Mouse (Mus musculus): Measurements from ENCODE around the gene Olfr1201.

Gene Olfr1201

GRCm38 (mm10) chr2:88792736-88793135, at the start of gene Olfr1201:
Olfr1201 (plus strand) TSS chr2:88793036.
- no peak for DNase-seq (ENCODE audit: low spot score)

GRCm38 (mm10) chr2:88743379-88743778, 49.5 kb upstream of the Olfr1201 start:
- no peak for DNase-seq (ENCODE audit: low spot score)

DNA sequence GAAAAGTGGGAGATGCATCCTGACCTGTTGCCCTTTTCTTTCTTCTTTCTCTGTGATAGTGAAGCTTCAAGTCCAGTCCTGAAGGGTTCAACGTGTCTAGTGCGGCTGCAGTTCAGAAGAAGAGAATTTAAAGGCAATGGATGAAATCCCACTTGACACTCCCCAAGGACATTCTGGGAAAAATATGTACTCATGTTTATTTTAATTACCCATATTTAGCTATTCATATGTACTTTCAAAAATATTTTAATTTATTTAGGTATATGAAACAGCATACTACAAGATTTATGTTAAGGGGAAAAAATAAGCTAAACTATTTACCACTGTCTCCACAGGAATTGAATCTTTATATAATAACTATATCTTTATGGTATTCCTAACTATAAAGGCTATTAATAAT, 41.6 kb upstream of the Olfr1201 start, which contains the start of gene Olfr1198:
Gene Olfr1198, minus strand, starts transcription at position 101 of the 400 bp plus-strand sequence.
- DNase-seq (ENCODE audit: low spot score) = no peak

DNA sequence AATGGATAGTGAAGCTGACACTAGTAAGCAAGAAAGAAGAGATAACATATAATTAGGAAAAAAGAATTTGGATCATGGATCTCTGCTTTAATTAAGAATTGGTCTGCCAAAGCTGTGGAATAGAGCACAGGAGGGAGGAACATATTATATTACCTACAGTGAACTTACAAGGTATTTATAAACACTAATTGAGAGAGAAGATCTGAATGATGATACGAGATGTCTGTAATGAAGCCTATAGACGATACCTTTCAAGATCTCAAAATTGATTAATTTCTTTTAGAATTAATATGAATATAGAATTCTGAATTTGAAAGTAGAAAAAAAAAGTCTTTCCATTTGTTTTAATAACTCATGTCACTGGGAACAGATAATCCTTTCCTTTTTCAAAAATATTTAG, 32.5 kb upstream of the Olfr1201 start, which contains the start of gene Olfr1199:
Gene Olfr1199, minus strand, starts transcription at position 101 of the 400 bp plus-strand sequence.
- DNase-seq (ENCODE audit: low spot score) = no peak

- no peak for DNase-seq (ENCODE audit: low spot score)
These were observed 22.4 kb upstream of the Olfr1201 start, which contains the start of gene Olfr1200 for GRCm38 (mm10) chr2:88770388-88770787. Olfr1200 (minus strand) TSS chr2:88770488.

- DNase-seq (ENCODE audit: low spot score) = no peak
These were observed 21.4 kb downstream of the Olfr1201 start, which contains the start of gene Olfr1202 for GRCm38 (mm10) chr2:88814196-88814595. Olfr1202 (plus strand) TSS chr2:88814496.

GRCm38 (mm10) chr2:88829437-88829836, 36.6 kb downstream of the Olfr1201 start, which contains the start of gene Olfr1205:
Olfr1205 (plus strand) TSS chr2:88829737.
- no peak for DNase-seq (ENCODE audit: low spot score)

DNA sequence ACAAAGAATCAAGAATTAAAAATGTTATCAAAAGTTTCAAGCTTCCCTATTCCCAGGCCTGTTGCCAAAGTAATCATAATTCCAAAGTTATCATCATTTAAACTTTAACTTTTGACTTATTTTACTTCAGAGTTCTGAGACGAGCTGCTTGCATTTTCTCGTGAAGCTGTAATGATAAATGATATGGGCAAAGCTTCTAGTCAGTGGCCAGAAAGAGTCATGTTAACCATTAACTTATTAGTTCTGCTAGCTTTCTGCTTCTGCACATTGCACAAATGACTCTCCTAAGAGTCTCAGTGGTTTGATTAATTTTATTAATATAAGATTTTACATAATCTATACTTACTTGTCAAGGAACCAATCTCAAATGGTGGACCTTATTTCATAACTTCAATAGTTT, 45.6 kb downstream of the Olfr1201 start:
- DNase-seq (ENCODE audit: low spot score) = no peak
